Mouse (Mus musculus) neural tube, embryonic 14.5 days (tissue): ENCODE measurements around the gene Pef1. TPM values are rescaled to one million over a fixed set of nuclear protein-coding genes. Genes with fewer than 3 reads are reported as not detected.

ENCODE experiments used
- ATAC-seq: fragments of 200-750 bp; cut with Nextera tagmentation; 2 replicates; pipeline ENCODE4 v1.8.0; 2017; ENCODE audit warnings: low read depth, mild to moderate bottlenecking, moderate TSS enrichment, moderate library complexity
- H3K27ac ChIP-seq: fragments of 300-500 bp; sonication (generic); 2 replicates; pipeline ENCODE4 v1.5.1; 2014; ENCODE audit warnings: low read depth, mild to moderate bottlenecking, control low read depth, low read length, moderate library complexity, mixed read lengths
- H3K27me3 ChIP-seq: fragments of 300-500 bp; sonication (generic); 2 replicates; pipeline ENCODE4 v1.6.1; 2014; ENCODE audit warnings: low read length; ENCODE audit not compliant: control insufficient read depth, insufficient read depth
- H3K36me3 ChIP-seq: fragments of 300-500 bp; sonication (generic); 2 replicates; pipeline ENCODE4 v1.6.1; 2014; ENCODE audit warnings: low read length, mixed read lengths; ENCODE audit not compliant: control insufficient read depth, insufficient read depth
- H3K4me1 ChIP-seq: fragments of 300-500 bp; sonication (generic); 2 replicates; pipeline ENCODE4 v1.6.1; 2014; ENCODE audit warnings: low read length; ENCODE audit not compliant: control insufficient read depth, insufficient read depth
- H3K4me2 ChIP-seq: fragments of 300-500 bp; sonication (generic); 2 replicates; pipeline ENCODE4 v1.6.1; 2014; ENCODE audit warnings: mild to moderate bottlenecking, low read depth, low read length, control low read depth
- H3K4me3 ChIP-seq: fragments of 300-500 bp; sonication (generic); 2 replicates; pipeline ENCODE4 v1.5.1; 2014; ENCODE audit warnings: low read depth, low read length, control low read depth, mixed read lengths
- H3K9ac ChIP-seq: fragments of 300-500 bp; sonication (generic); replicated peaks from 2 replicates; pipeline ENCODE4 v1.6.1; 2014; ENCODE audit warnings: low read depth, mild to moderate bottlenecking, control low read depth, low read length, mixed read lengths
- H3K9me3 ChIP-seq: fragments of 300-500 bp; sonication (generic); 2 replicates; pipeline ENCODE4 v1.6.1; 2016; ENCODE audit warnings: low read length; ENCODE audit not compliant: control insufficient read depth
- WGBS: fragments of 180-500 bp; shearing (Covaris S2); extraction: QIAGEN DNeasy Blood & Tissue Kit; methylation state at CpG from one replicate; pipeline ENCODE4 v1.1.7; 2014; 5-methylcytosine and 5-hydroxymethylcytosine counted together
- polyA plus RNA-seq: library from polyadenylated mRNA; unstranded; fragments of >200 nt; fragmentation: Nextera tagmentation; extraction: Ambion mirVana; gene quantifications from 2 replicates; pipeline ENCODE4 v1.2.1, GENCODE M21; 2014

Pef1 gene
- polyA plus RNA-seq, 1 experiment from 2014 or later, result 68.3 TPM

DNA sequence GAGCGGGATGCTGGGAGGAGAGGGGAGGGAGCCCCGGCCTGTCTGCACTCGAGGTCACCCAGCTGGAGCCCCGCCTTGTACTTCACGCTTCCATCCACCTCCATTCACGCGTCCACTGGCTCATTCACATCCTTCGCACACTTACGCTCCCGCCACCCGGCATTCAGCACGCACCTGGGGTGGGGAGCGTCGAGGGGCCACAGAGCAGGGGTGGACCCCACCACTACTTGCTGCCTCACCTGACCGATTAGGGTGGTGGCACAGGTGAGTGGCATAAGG, 36.8 kb downstream of the Pef1 start, which contains the start of gene Hcrtr1:
Gene Hcrtr1, minus strand, starts transcription at position 146 of the 279 bp plus-strand sequence.
- Histone ChIP-seq H3K27ac (no peak within 1 kb of the TSS), H3K4me3 (peak within 1 kb of the TSS; percentile 29), H3K9ac (peak within 1 kb of the TSS; percentile 41), H3K4me1 (peaks cover 12% of the 10 kb centered on the region; the same call in 1 of the 2 replicates), H3K36me3 (no peaks in the 10 kb centered on the region), H3K27me3 (peaks cover 13% of the 10 kb centered on the region), H3K9me3 (no peaks in the 10 kb centered on the region), H3K4me2 (peak within 1 kb of the TSS; percentile 63)
- peak; percentile 36 for ATAC-seq
- 0% methylated on average over 14 of the region's 15 CpGs for WGBS

DNA sequence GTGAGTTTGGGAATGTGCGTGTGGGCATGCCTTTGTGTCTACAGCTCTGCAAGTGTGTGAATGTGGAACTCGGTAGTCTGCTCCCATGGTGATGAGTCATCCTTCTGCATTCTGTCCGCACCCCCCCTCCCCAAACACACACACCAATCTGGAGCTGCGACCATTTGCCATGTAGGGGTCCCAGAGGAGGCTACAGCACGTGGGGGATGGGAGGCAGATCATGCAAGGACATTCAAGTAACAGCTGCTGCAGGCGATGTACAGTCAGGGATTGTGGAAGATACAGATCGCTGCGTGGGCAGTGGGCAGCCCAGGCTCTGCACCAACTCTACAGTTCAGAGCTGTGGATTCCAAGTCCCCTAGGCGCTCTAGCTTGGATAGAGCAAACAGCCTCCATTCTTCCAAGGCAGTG, 38.6 kb downstream of the Pef1 start:
- Histone ChIP-seq H3K9me3 (no peaks in the 10 kb centered on the region), H3K4me3 (no peak overlapping the region), H3K9ac (0 out of 2 replicates have a peak overlapping the region, but pooled peaks have one; percentile 28), H3K36me3 (no peaks in the 10 kb centered on the region), H3K27ac (no peak overlapping the region; the same call in 1 of the 2 replicates), H3K4me2 (no peak overlapping the region), H3K4me1 (peaks cover 12% of the 10 kb centered on the region; the same call in 1 of the 2 replicates), H3K27me3 (peaks cover 13% of the 10 kb centered on the region)
- ATAC-seq, result peak; percentile 23; the same call in 1 of the 2 replicates
- WGBS, result 31% methylated on average over 9 of the region's 9 CpGs

DNA sequence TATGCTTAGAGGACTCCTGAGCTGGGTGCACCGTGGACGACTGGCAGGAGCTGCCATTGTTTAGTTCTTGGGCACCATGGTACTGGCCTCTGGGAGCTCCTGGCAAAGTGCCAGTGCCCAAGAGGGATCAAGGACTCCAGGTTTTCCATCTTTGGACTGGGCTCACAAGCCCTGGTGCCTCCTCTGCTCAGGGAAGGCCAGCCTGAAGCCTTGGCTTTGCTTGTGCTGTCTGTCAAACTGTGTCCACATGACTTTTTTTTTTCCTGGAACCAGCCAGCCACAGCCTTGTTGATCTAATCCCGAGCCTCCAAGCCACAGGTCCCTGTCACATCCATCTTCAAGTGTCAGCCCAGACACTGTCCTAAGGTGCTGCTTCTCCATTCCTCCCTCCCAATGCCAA, 39.4 kb downstream of the Pef1 start:
- 62% methylated on average over 3 of the region's 3 CpGs for WGBS
- H3K9me3 ChIP-seq, result no peaks in the 10 kb centered on the region
- no peak for ATAC-seq
- no peak overlapping the region for H3K27ac ChIP-seq
- H3K4me1 ChIP-seq, result peaks cover 12% of the 10 kb centered on the region; the same call in 1 of the 2 replicates
- no peak overlapping the region for H3K4me2 ChIP-seq
- no peak overlapping the region for H3K4me3 ChIP-seq
- H3K27me3 ChIP-seq, result peaks cover 13% of the 10 kb centered on the region
- H3K9ac ChIP-seq, result no peak overlapping the region
- no peaks in the 10 kb centered on the region for H3K36me3 ChIP-seq

DNA sequence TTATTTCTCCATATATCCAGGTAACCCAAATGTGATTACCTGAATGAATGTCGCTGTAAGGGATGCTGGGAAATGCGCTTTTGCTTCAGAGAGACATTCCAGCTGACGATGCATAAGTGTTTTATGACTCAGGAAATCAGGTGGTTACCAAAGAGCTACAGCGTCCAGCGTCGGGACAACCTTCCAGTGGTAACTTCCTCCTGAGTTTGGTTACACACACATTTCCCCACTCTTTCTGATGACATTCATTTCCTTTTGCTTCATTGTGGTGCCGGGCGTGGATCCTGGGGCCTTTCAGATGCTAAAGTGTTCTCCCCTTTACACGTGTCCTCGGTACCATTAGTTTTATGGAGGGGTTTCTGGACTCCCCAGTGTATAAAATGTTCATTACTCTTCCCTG, 46.0 kb downstream of the Pef1 start:
- WGBS, result 69% methylated on average over 10 of the region's 10 CpGs
- H3K4me3 ChIP-seq, result no peak overlapping the region
- ATAC-seq, result no peak
- no peaks in the 10 kb centered on the region for H3K9me3 ChIP-seq
- no peak overlapping the region for H3K4me2 ChIP-seq
- H3K9ac ChIP-seq, result no peak overlapping the region
- H3K4me1 ChIP-seq, result no peaks in the 10 kb centered on the region
- no peak overlapping the region for H3K27ac ChIP-seq
- no peaks in the 10 kb centered on the region for H3K27me3 ChIP-seq
- H3K36me3 ChIP-seq, result no peaks in the 10 kb centered on the region

DNA sequence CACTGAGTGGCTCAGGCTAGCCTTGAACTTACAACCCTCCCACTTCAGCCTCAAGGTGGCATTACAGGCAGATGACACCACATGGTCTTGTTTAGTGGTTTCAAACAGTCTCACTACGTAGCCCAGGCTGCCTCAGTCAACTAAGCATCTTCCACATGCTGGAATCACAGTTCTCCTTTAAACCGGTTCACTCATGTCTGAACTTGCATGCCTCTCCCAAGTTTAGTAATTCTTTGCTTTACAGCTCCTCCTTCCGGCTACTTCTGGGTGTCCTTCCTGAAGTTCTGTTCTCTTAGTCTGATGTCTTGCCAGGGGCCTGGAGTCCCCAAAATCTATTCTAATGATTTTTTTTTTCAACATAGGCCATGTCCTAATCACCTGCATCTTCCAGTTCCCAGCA, 51.9 kb downstream of the Pef1 start:
- no peaks in the 10 kb centered on the region for H3K36me3 ChIP-seq
- H3K27me3 ChIP-seq, result no peaks in the 10 kb centered on the region
- no peak overlapping the region for H3K27ac ChIP-seq
- no peaks in the 10 kb centered on the region for H3K4me1 ChIP-seq
- ATAC-seq, result no peak
- no peak overlapping the region for H3K4me3 ChIP-seq
- H3K4me2 ChIP-seq, result no peak overlapping the region
- H3K9me3 ChIP-seq, result no peaks in the 10 kb centered on the region
- 80% methylated on average over 3 of the region's 3 CpGs for WGBS
- no peak overlapping the region for H3K9ac ChIP-seq

DNA sequence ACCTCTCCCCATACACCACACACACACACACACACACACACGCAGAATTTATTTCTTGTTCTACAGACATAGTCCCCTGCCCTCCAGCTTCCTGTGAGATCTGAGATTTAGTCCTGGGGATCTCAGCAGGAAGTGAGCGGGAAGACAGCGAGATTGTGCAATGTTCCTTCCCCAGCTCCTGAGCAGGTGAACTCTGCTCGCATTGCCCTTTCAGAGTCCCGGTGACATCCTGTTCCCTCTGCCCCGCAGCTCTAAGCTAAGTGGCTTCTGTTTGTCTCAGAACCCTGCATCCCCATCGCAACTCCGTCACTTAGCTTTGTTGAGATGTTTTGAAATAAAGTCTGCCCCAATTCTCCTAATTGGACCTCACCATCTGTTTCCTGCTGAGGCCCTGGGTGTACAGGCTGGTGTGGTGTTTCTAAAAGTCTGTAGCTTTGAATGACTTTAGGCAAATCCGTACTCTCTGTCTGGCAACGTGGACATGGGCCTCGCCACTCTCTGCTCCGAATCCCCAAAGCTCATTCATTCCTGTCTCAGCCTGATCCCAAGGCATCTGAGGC, 54.5 kb downstream of the Pef1 start:
- H3K4me1 ChIP-seq, result no peaks in the 10 kb centered on the region
- ATAC-seq, result no peak
- no peak overlapping the region for H3K4me2 ChIP-seq
- no peaks in the 10 kb centered on the region for H3K27me3 ChIP-seq
- no peak overlapping the region for H3K9ac ChIP-seq
- WGBS, result 79% methylated on average over 12 of the region's 12 CpGs
- H3K27ac ChIP-seq, result no peak overlapping the region
- no peaks in the 10 kb centered on the region for H3K9me3 ChIP-seq
- no peak overlapping the region for H3K4me3 ChIP-seq
- no peaks in the 10 kb centered on the region for H3K36me3 ChIP-seq

DNA sequence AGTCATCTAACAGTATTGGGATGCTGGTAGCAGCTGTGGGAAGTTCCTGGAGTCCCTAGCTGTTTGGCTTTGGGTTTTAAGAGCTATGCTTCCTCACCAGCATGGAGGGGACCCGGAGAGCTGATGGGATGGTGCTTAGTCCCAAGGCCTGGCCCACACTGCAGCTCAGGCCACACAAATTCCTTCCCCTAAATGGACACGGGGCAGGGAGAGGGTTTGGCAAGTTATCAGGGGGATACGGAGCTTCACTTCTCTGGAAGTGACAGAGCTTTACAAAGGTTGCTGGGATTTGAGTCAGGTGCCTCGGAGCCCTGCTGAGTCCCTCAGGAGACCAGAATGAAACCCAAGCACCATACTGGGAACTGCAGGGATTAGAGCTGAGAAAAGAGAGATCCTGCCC, 59.0 kb downstream of the Pef1 start:
- H3K27ac ChIP-seq, result no peak overlapping the region
- no peak for ATAC-seq
- no peak overlapping the region for H3K9ac ChIP-seq
- 0 out of 2 replicates have a peak, but pooled peaks cover 4% of the 10 kb centered on the region for H3K4me1 ChIP-seq
- 43% methylated on average over 4 of the region's 4 CpGs for WGBS
- H3K4me3 ChIP-seq, result no peak overlapping the region
- H3K4me2 ChIP-seq, result no peak overlapping the region
- H3K27me3 ChIP-seq, result 0 out of 2 replicates have a peak, but pooled peaks cover 5% of the 10 kb centered on the region
- no peaks in the 10 kb centered on the region for H3K9me3 ChIP-seq
- no peaks in the 10 kb centered on the region for H3K36me3 ChIP-seq

DNA sequence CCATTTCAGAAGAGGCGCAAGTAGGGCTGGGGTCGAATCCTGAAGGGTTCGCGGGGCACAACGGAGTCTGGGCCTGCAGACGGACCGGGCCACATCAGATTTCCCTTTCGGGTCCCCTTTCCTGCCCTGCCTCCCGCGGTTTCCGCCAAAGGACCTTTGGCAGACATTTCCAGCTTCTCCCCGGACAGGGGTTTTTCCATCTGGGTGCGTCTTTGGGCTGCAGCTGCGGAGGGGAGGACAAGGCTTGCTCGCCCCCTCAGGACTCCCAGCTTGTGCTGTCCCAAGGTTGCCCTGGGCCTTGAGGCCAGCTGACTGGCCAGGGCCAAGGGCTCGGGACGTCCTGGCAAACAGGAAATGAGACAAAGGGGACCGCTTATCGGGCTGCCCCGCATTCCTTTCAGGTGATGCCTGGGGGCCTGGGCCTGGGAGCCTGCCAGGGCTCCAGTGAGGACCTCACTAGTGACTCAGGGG, 61.1 kb downstream of the Pef1 start:
- no peak overlapping the region for H3K9ac ChIP-seq

DNA sequence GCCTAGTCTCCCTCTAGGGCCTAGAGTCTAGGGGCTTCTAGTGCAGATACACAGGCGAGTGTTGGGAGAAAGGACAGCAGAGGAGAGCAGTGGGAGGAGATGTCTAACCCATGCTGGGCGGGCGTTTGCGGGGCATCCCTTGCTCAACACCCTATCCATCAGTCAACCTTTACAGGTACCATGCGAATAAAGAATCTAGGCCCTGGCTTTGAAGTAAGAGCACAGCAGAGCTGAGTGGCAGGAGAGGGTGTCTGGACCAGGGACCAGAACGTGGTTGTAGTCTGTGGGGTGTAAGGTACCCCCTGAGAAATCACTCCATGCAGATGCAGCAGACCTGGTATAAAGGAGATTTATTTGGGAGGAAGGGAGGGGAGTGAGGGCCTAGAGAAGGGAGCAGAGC, 61.8 kb downstream of the Pef1 start:
- no peak overlapping the region for H3K4me3 ChIP-seq
- no peaks in the 10 kb centered on the region for H3K9me3 ChIP-seq
- ATAC-seq, result no peak
- 0 out of 2 replicates have a peak, but pooled peaks cover 7% of the 10 kb centered on the region for H3K4me1 ChIP-seq
- H3K27me3 ChIP-seq, result 0 out of 2 replicates have a peak, but pooled peaks cover 5% of the 10 kb centered on the region
- H3K27ac ChIP-seq, result no peak overlapping the region
- H3K36me3 ChIP-seq, result no peaks in the 10 kb centered on the region
- 74% methylated on average over 6 of the region's 6 CpGs for WGBS
- H3K9ac ChIP-seq, result no peak overlapping the region
- H3K4me2 ChIP-seq, result no peak overlapping the region

More for the DNA sequence above, 61.1 kb downstream of the Pef1 start:
- Histone ChIP-seq H3K4me2 (peak overlapping the region; percentile 27; the same call in 1 of the 2 replicates), H3K4me3 (no peak overlapping the region), H3K36me3 (no peaks in the 10 kb centered on the region), H3K4me1 (0 out of 2 replicates have a peak, but pooled peaks cover 7% of the 10 kb centered on the region), H3K27ac (no peak overlapping the region), H3K27me3 (0 out of 2 replicates have a peak, but pooled peaks cover 5% of the 10 kb centered on the region), H3K9me3 (no peaks in the 10 kb centered on the region)
- 12% methylated on average over 20 of the region's 20 CpGs for WGBS
- no peak for ATAC-seq
